Mouse (Mus musculus): ENCODE measurements around the gene Dhtkd1.
A peak's percentile ranks its signal among the peaks of the same experiment; 100 is the strongest.

The Dhtkd1 gene

DNA sequence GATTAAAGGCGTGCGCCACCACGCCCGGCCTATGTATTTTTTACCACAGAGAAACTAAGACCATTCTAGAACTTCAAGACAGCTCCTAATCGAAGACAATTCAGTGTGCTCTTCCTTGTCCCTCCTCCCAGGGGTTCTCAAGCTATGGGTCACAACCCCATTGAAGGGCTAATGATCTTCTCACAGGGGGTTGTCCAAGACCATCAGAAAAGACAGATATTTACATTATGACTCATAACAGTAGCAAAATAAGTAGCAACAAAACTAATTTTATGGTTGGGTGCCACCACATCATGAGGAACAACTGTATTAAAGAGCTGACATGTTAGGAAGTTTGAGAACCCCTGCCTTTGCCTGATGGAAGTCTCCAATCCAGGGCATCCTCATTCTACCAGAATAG lies 10.7 kb downstream of the Dhtkd1 start:
- no peak for DNase-seq (ENCODE audit: low spot score in 2 of 2)

DNA sequence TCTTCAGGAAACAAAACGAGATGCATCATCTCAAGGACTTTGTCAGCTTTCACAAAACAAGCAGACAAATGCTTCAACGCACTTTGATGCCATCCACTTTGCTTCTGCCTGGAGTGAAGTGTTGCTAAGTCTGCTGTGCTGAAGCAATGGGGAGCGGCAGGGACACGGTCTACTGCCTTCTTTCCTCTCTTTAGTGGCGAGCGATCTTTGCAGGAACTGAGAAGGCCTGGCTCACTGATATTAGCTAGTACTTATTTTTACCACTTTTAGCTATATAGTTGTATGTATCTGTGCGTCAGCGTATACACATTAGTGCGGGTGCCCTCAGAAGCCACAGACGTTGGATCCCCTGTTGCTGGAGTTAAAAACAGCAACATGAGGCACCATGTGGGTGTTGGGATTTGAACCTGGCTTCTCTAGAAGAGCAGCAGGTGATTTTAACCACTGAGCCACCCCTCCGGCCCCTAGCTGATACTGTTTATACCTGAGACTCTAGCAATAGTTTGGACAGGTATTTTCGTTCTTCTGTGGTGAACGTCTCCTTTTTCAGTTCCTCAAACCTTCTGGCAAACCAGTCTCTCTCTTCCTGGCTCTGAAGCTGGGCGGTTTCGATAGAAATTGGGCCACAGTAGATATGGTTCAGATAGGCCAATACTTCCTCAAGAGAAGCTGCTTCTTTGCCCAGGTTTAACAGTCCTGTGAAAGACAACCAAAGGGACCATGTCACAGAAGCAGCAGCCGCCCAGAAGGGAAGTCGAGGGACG lies 12.1 kb downstream of the Dhtkd1 start:
- DNase-seq (ENCODE audit: low spot score in 2 of 2), result no peak

DNA sequence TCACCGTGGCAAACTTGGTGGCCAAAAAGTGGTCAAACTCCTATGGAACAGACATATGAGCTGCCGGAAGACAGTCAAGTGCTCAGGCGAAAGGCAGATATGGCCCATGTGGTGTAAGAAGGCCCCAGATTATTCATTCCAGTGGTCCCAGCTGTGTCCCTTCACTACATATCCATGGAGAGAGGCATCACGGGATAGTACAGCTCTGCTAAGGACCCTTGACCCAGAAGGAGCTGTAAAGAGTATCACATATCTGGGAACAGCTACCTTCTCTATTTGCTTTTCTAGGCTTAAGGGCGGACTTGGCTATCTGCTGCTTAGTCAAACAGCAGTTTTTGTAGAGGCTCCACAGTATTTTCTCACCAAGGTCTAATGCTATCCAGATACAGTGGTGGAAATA lies 12.8 kb downstream of the Dhtkd1 start:
- no peak for DNase-seq (ENCODE audit: low spot score in 2 of 2)

DNA sequence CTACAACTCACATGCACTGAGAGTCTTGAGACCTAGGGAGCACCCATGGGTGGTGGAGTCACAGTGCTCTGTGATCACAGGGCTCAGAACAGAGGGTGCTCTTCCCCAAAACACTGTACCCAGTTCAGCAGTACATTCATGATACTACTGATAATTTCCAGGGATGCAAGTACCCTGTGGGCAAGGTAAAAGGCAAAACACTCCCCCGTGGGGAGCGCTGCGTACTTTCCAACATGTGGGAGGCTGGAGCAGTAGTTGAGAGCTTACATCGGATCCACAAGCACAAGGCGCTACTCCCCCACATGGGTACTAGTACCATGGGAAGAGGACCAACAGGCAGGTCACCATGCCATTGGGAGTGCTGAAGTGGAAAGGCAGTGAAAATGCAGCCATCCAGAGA lies 15.1 kb downstream of the Dhtkd1 start:
- no peak for DNase-seq (ENCODE audit: low spot score in 2 of 2)

DNA sequence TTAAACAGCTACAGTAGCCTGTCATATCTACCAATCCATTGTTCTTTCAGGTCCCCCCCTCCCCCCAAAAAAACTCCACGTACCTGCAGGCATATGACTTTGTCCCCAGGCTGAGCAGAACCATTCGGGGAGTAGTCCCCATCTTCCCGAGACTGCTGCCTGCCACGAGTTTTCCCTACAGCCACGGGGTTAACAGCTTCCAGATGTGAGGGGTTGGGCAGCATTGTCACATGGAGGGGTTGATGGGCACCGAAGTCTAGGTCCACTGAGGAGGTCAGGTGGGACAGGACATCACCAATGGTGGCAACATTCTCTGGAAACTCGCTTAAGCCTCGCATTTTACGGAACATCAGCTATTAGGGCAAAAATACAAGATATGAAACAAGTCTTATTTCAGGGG lies 18.8 kb downstream of the Dhtkd1 start:
- no peak for DNase-seq (ENCODE audit: low spot score in 2 of 2)

DNA sequence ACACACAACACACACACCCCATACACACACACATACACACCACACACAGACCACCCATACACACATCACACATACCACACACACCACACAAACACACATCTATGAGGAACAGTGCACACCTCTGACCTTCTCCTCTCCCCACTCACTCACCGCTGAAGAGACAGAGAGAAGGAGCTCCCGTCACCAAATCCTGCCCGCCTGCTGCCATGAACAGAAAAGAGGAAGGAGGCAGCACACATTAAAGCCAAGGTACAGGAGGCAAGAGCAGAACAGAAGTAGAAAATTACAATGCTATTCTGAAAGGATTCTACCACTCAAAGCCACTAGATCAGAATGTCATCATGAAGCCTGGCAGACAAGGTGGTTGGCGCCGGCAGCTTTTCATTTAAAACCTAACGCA lies 19.8 kb downstream of the Dhtkd1 start:
- DNase-seq (ENCODE audit: low spot score in 2 of 2), result no peak

DNA sequence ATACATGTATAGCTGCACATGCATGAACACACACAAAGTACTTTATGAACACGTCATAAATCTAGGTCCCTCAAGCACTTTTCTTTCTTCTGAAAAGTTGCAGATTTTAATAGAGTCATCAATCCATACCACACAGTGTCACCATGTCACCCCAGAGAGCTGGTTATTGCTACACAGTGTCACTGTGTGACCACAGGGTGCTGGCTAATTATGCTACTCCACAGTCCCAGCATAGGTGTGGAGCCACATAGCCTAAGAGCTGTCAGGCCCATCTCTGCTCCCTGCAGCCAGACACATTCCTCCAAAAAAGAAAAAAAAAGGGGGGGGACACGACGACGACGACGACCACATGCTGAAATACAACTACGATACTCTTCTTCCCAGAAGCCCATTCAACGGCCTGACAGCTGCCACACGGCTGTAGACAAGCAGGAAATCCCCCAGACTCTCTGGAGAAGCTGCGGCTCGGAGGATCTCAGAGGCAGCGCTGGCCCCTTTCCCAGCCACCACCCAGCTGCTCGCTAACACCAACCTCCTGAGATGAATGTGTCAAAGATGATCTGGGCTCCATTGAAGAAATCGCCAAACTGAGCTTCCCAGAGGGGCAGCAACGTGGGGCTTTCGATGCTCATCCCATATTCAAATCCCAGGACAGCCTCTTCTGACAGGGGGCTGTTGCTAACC lies 31.2 kb downstream of the Dhtkd1 start:
- DNase-seq (ENCODE audit: low spot score in 2 of 2), result no peak

DNA sequence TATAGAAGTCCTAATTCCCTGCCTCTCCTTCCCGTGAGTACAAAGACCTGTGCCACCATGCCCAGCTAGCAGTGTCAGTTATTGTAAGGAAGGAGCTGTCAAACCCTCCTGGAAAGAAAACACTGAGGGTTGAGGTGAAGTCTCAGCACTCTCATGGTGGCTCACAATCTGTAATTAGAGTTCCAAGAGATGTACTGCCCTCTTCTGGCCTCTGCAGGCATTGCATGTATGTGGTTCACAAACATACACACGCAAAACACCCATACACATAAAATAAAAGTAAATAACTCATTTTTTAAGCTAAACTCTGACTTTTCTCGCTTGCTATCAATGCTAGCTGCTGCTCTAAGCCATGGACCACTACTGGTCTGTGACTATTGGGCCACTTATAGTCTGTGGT lies 36.0 kb downstream of the Dhtkd1 start:
- DNase-seq (ENCODE audit: low spot score in 2 of 2), result peak in 1 of 2 experiments; percentile 48

DNA sequence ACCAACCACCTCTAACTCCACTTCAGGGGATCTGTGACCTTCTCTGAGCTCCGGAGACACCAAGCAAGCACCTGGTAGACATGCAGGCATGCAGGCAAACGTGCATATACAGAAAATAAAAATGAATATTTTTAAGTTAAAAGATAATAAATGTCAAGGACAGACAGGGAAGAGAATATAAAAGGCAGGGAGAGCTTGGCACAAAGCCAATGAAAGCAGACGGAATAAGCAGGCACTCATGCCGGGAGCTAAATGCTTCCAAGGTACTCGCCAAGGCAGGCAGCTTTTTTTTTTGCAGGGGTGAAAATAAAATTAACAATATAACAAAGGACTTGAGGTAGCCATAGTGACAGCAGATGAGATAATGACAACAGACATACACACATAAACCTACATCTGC lies 36.5 kb downstream of the Dhtkd1 start:
- no peak for DNase-seq (ENCODE audit: low spot score in 2 of 2)

DNA sequence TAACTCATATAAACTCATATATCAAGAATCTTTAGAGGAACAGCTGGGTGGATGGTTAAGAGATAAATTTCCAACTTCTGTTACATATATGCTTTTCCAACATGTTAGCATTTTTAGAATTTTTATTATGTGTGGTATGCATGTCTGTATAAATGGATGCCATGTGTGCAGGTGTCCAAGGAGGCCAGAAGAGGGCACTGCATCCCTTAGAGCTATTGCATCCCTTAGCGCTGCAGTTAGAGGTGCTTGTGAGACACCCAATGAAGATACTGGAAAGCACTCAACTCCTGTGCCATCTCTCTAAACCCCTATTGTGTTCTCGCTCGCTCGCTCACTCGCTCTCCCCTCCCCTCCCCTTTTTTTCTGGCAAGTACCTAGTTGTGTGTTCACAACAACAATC lies 42.4 kb downstream of the Dhtkd1 start:
- peak in 1 of 2 experiments; percentile 28 for DNase-seq (ENCODE audit: low spot score in 2 of 2)

DNA sequence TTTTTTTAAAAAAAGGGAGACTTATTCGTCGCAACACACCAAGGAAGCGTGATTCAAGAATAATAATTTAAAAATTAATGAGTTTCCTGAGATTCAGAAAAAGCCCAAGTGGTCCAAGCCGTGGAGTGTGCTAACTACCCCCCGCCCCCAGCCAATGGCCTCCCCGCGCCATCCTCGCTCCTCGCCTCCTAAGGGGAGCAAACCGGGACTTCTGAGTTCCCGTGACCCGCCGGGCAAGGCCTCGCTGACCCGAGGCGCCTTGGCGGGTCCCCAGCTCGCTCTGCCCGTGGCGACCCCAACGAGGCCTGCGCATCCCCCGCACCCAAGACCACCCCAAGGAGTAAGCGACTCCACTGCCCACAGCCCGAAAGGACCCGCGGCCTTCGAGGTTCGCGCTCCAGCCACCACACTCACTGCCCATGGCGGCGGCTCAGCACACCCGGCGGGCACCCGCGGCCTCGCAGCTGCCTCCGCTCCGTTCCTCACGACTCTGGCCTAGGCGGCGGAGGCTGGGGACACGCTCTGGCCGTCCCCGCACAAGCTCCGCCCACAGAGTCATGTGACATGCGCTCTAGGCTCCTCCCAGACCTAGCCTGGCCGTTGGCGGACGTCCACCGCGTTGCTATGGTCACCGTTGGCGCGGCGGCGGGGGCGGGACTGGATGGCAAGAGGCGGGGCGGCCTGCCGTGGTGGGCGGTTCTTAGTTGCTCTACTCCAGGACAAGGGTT lies 47.6 kb downstream of the Dhtkd1 start, which contains the start of gene Sec61a2:
Sec61a2 (minus strand) TSS at position 590 of the 728 bp plus-strand sequence.
- DNase-seq (ENCODE audit: low spot score in 2 of 2), result peak; percentile 84

DNA sequence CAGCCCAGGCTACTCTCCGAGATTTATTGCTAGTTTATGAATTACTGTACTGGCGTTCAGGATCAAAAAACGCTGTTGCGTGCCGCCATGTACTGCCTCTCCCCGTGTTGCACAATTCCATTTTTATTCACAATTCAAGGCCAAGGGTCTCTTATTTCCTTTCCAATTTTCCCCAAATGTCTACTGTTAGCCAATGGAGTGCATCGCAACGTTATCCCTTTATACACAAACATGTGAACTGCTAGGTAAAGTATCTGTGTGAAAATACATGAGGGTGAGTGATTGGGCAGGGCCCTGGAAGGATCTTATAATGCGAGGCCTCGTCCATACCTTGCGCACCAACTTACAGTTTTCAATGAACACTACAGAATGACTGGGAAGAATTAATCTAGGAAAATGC lies 48.3 kb downstream of the Dhtkd1 start:
- no peak for DNase-seq (ENCODE audit: low spot score in 2 of 2)

DNA sequence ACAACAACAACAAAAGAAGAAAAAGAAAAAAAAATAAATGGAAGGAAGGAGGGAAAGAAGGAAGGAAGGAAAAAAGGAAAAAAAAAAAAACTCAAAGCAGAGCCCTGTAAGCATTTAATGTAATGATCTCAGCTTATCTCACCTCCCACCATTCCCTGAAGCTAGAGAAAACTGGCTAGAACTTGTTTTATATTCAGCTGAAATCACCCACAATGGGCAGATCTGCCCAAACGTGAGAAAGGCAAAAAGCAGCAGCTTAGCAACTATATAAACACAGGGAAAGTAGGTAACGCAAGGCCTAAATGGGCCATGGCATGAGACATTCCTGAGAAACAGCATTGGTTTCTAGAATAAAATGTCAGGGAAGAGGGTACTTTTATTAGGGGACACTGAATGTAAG lies 53.2 kb downstream of the Dhtkd1 start:
- DNase-seq (ENCODE audit: low spot score in 2 of 2), result no peak

DNA sequence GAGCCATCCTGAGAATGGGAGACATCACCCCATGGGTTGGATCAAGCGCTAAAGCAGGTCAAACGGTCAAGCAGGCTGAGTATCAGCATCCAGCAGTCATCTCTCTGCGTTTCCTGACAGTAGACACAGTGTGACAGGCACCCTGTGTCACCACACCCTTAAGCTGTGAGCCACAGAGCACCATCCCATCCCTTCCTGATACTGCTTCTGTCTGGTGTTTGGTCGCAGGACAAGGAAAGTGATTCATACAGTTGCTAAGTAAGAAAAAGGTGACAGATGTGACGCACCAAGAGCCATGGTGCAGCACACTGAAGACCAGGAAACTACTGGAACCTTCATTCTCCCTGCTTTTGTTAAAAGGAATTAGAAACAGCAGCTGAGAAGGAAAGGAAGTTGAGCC lies 53.7 kb downstream of the Dhtkd1 start:
- no peak for DNase-seq (ENCODE audit: low spot score in 2 of 2)

DNA sequence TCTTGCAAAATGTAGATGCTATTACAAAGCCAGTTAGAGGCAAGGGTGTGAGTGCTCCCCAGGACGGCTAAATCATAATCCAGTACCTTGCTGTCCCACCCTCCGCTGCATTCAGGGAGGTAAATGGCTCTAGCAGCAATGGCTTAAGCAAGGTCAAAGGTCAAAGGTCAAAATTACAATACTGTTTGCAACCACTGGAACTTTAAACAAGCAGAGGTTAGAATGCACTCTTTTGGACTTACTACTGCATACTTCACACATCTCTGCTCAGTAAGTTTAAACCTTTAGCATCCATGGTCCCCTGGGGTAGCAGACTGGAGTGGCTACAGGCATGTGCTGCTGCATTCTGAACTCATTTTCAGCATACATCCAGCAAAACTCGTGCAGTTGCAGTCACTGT lies 65.1 kb downstream of the Dhtkd1 start:
- no peak for DNase-seq (ENCODE audit: low spot score in 2 of 2)

DNA sequence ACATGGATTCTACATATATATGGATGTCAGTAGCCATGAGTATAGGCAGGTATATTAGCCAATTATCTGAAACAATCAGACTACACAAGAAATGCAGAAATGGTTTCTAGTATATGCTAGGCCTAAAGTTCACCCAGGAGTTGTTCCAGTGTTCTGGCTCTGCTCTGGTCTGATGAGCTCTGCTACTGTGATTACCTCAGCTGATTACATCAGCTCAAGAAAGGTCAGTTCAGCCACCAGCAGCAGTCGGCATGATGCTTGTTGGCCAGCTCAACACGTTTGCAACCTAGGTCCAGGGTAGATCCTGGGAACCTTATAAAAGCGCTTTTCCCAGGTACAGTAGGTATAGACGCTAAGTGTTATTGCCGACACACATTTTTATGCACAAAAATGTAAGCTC lies 72.8 kb downstream of the Dhtkd1 start:
- no peak for DNase-seq (ENCODE audit: low spot score in 2 of 2)

DNA sequence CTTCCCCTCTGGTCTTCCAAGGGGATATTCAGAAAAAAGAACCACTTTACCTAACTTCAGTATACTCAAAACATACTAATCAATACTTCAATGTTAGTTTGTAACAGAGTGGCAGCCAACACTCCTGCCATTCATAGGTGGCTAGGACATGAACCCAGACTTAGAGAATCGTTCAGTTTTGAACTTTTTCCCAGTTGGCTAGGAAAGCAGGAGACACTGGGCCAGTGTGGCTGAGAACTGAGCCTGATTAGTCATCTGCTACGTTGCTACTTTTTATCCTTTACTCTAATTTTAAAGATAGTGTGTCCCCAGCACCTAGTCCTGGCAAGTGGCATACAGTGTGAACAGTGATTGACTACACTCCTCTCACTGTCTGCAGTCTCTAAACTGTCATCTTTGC lies 74.9 kb downstream of the Dhtkd1 start:
- DNase-seq (ENCODE audit: low spot score in 2 of 2), result no peak

DNA sequence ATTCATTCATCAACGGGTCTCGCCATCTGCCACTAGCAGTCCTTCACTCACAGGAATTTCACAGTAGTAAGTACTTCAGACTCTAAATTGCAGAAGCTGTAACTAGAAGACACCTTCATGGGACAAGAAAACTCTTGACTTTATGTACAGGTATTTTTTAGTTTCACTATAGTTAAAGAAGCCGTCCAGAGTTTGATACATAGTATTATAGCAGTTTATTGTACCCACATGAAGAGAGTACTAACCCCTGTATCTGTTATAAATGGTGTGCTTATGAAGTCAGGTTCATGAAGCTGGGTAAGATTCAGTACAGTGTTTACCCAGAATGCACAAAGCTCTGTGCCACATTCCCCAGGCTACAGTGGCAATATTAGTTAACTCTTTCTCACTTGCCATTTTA lies 79.8 kb downstream of the Dhtkd1 start, which contains the start of gene Gm13199:
Gm13199 (minus strand) TSS at position 101 of the 400 bp plus-strand sequence.
- DNase-seq (ENCODE audit: low spot score in 2 of 2), result no peak

DNA sequence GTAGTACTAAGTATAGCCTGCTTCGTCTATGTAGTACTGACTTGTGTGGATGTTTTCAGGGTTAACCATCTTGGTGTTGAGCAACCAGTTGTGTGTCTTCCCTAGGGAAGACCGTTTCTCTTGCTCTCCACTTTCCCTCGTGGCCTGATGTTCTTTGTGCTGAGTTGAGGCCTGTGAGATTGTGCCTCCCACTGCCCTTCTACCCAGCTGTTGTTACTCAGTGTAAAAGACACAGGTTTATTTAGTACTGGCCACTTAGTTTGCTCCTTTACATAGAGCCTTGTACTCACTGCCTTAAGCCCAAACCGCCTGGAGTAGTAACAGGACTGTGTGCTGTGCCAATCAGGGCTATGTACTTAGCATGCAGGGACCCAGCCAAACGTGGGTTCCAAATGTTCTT lies 90.7 kb downstream of the Dhtkd1 start:
- DNase-seq (ENCODE audit: low spot score in 2 of 2), result no peak

DNA sequence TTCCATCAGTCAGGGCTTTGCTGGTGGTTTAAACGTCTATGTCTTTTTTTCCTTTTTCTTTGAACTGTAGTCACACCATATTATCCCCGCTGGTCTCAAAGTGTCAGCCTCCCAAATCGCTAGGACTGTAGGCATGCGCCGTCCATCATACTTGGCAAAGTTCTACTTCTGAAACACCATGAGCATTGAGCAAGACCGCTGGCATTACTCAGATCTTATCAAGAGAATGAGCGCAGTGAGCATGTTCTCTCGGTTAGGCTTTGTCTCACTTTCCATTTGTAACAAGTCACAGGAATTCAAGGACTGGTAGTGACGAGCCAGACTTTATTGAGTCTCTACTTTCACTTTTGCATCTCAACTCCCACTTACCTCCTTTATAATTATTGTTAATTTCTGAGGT lies 91.5 kb downstream of the Dhtkd1 start:
- no peak for DNase-seq (ENCODE audit: low spot score in 2 of 2)

All from thymus, postnatal 10 days (tissue).